Mouse (Mus musculus): ENCODE data around the gene Ncf1.

DNA sequence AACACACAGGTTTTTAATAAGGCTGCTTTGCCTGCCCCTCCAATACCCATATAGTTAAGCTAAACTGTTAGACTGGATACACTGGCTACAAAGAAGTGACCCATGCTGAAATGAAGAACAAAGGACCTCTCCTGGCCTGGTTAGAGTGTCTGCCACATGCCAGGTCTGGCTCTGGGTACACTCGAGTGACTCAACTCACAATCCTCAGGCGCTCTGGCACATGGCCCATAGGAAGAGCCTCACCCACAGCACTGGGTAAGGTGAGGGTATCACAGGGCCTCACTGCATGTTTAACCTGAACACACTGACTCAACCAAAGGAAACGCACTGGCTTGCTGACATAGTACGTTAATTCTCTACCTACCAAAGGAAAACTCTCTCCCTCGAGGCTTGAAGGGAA lies 16.7 kb upstream of the Ncf1 start:
- TF ChIP-seq TAL1 (IDR thresholded peaks at IDR 0.05; ENCODE audit: low read length) = no peak
- no peak for TF ChIP-seq GATA1 (IDR thresholded peaks at IDR 0.05; ENCODE audit: low read length)

All from erythroblast, embryonic 14.5 days (primary cell).